Mouse (Mus musculus): ENCODE data around the gene Aff3.

DNA sequence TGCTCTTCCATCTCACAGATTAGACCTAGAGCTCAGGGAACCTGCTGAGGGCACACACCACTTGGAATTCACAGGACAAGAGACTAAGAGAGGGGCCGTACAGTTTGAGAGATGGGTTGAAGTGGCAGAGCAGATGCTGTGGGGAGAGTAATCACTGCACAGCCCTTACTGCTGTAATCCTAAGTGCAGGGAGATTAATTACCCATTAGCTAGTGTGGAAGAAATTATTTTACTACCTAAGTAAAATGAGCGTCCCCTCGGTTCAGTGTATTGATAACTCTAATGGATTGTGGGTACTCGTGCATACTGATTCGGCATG is 478.6 kb downstream of the Aff3 start:
- no peak for TF ChIP-seq EP300 (IDR thresholded peaks at IDR 0.05; ENCODE audit: low read depth)
- TF ChIP-seq CTCF (IDR thresholded peaks at IDR 0.05; ENCODE audit: low read depth): no peak

Measured in heart, postnatal 0 days (tissue).